In the genomic region with DNA sequence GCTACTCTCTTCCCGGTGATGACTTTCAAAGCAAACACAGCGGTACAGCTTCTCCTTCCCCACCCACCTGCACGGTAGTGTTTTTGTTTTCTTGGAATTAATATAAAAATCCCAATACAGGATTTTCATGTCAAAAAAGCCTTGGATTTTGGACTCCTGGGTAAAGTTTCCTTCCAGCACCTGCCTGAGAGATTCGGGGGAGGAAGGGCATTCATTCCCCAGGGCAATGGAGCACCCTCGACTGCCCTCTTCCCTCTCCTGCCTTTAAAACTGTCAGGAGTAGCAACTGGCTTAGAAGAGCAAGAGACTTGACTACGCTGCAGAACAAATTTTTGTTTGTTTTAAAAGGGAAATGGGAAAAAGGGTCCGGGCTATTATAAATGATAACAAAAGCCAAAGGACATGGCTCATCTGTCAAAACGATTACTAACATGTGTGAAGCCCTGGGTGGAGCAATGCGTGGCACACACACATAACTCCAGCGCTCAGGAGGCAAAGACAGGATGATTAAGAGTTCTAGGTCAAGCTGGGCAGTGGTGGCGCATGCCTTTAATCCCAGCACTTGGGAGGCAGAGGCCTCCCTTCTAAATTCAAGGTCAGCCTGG, we compare ENCODE assay signal across 12 mouse cellular contexts.
DNase-seq lines count a peak whose midpoint lies in the region; TF ChIP-seq lines count a peak whose summit lies in the region.
"Had no signal": no experiment of that assay in that cellular context is flagged by ENCODE, and none has a peak within 500 bp of the region (broad histone marks: within the 10 kb centered on the region; RNA-seq: fewer than 3 reads in every experiment).

No protein-coding gene starts in this region.

- TF ChIP-seq CTCF in gastrocnemius, adult 2 months (IDR thresholded peaks at IDR 0.05): no peak

- intact Hi-C loops in gastrocnemius, adult 2 months (cut with DNase I): no loop called here
- intact Hi-C loops in gastrocnemius, postnatal 14 days (cut with DNase I; ENCODE audit: low total_unique reads): no loop called here

- no peak overlapping the region for H3K4me3 ChIP-seq in gastrocnemius, adult 2 months

- no peak for DNase-seq in gastrocnemius, adult 2 months
- DNase-seq in gastrocnemius, postnatal 14 days: no peak
- peak; percentile 70 for DNase-seq in kidney, adult 9 months
- DNase-seq in kidney, postnatal 14 days: no peak
- peak; percentile 89 for DNase-seq in NIH3T3 (ENCODE audit: low read depth)
- peak; percentile 52 for DNase-seq in mesoderm, embryonic 11.5 days (ENCODE audit: low read depth, low spot score)
- DNase-seq in frontal cortex, postnatal 36 days (ENCODE audit: low spot score in 2 of 2): no peak
- DNase-seq: cerebellum, adult 11 months; left cerebral cortex, postnatal 4 days; right cerebral cortex, adult 18-20 months; thymus, adult 2 months had no signal

- H3K27ac ChIP-seq in gastrocnemius, adult 2 months: peak overlapping the region; percentile 70
- H3K27ac ChIP-seq: liver, embryonic 14.5 days had no signal

Comparison
In these comparisons a context has a peak if more than half of its experiments do, and no peak if none do; other contexts are left out.
1. DNase-seq: peak in kidney, adult 9 months (single experiment), NIH3T3 (single experiment) and mesoderm, embryonic 11.5 days (single experiment); none in gastrocnemius, adult 2 months (single experiment), gastrocnemius, postnatal 14 days (single experiment), kidney, postnatal 14 days (single experiment) and frontal cortex, postnatal 36 days (0 of 2).